Comparison of ENCODE assay signal across 11 mouse cellular contexts in the genomic region with DNA sequence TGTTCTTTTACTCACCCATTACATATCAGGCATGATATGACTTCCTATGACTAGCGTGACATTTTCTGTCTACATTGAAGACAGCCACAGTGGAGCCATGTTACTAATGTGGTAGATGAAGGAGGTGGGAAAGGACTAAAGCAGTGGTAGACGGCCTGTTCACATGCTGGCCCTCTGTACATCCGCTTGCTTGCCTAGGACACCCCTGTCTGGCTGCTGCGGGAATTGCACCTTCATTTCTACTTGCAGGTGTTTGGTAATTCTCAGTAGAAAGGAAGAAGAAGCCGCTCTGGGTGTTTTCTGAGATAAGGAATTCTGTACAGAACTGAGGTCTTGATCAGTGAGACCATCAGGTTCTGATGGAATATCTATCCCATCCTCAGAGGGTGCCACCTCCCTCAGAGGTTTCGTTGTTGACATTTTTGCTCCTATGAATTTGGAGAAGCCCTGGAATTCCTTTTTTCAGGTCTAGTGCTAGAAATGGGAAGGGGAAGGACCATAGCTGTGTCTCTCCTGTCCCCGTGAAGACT. TPM values are rescaled to one million over a fixed set of nuclear protein-coding genes. Genes with fewer than 3 reads are reported as not detected.
A peak's percentile ranks its signal among the peaks of the same experiment; 100 is the strongest.
DNase-seq lines count a peak whose midpoint lies in the region; ATAC-seq and TF ChIP-seq lines count a peak whose summit lies in the region.
"Had no signal": no experiment of that assay in that cellular context is flagged by ENCODE, and none has a peak within 500 bp of the region (broad histone marks: within the 10 kb centered on the region; RNA-seq: fewer than 3 reads in every experiment).

No protein-coding gene starts in this region.

- intact Hi-C loops in heart, postnatal 36 days (cut with DNase I): loop anchor here (5.0 kb wide), 1 partner anchor 148 kb away; no protein-coding TSS in a partner anchor

- no peaks in the 10 kb centered on the region for H3K36me3 ChIP-seq in midbrain, postnatal 0 days (ENCODE audit: insufficient read depth, low read length)
- no peaks in the 10 kb centered on the region for H3K36me3 ChIP-seq in midbrain, embryonic 13.5 days
- H3K36me3 ChIP-seq: midbrain, embryonic 12.5 days had no signal

- 87% methylated on average over 7 of the region's 7 CpGs for WGBS in midbrain, postnatal 0 days
- WGBS in midbrain, embryonic 13.5 days: 88% methylated on average over 7 of the region's 7 CpGs

- H3K9ac ChIP-seq in midbrain, postnatal 0 days (replicated peaks; ENCODE audit: low read length, poor library complexity, severe bottlenecking): no peak overlapping the region
- H3K9ac ChIP-seq in midbrain, embryonic 13.5 days (replicated peaks): no peak overlapping the region
- H3K9ac ChIP-seq: midbrain, embryonic 12.5 days had no signal

- no peaks in the 10 kb centered on the region for H3K4me1 ChIP-seq in midbrain, postnatal 0 days (ENCODE audit: insufficient read depth, low read length)
- H3K4me1 ChIP-seq in midbrain, embryonic 13.5 days (replicated peaks): no peaks in the 10 kb centered on the region
- H3K4me1 ChIP-seq: midbrain, embryonic 12.5 days had no signal

- H3K9me3 ChIP-seq in midbrain, postnatal 0 days (ENCODE audit: low read length): no peaks in the 10 kb centered on the region
- H3K9me3 ChIP-seq in midbrain, embryonic 13.5 days: no peaks in the 10 kb centered on the region
- H3K9me3 ChIP-seq: midbrain, embryonic 12.5 days had no signal

- ATAC-seq in midbrain, postnatal 0 days (ENCODE audit: low FRiP score): no peak
- ATAC-seq in midbrain, embryonic 13.5 days: no peak

- H3K4me3 ChIP-seq in midbrain, postnatal 0 days (ENCODE audit: low read depth, low read length): no peak overlapping the region
- no peak overlapping the region for H3K4me3 ChIP-seq in midbrain, embryonic 13.5 days (replicated peaks)
- H3K4me3 ChIP-seq: midbrain, embryonic 12.5 days had no signal

- H3K27ac ChIP-seq in midbrain, postnatal 0 days (ENCODE audit: low read depth, low read length): no peak overlapping the region
- no peak overlapping the region for H3K27ac ChIP-seq in midbrain, embryonic 13.5 days
- H3K27ac ChIP-seq: midbrain, embryonic 12.5 days had no signal

- H3K27me3 ChIP-seq in midbrain, postnatal 0 days (ENCODE audit: insufficient read depth, low read length): no peaks in the 10 kb centered on the region
- H3K27me3 ChIP-seq in midbrain, embryonic 13.5 days: no peaks in the 10 kb centered on the region
- H3K27me3 ChIP-seq: midbrain, embryonic 12.5 days had no signal

- no peak overlapping the region for H3K4me2 ChIP-seq in midbrain, postnatal 0 days (ENCODE audit: low read depth, low read length, poor library complexity, severe bottlenecking)
- no peak overlapping the region for H3K4me2 ChIP-seq in midbrain, embryonic 13.5 days (replicated peaks)
- H3K4me2 ChIP-seq: midbrain, embryonic 12.5 days had no signal

- TF ChIP-seq CTCF in midbrain, postnatal 0 days (IDR thresholded peaks at IDR 0.05): peak; percentile 45

- peak; percentile 65 for DNase-seq in adrenal gland, postnatal 10 days
- no peak for DNase-seq in adrenal gland, postnatal 4 days (ENCODE audit: low spot score in 2 of 2)
- DNase-seq in midbrain, postnatal 0 days (ENCODE audit: low spot score): no peak
- peak; percentile 46 for DNase-seq in lung, postnatal 14 days
- no peak for DNase-seq in cerebellum, postnatal 10 days
- no peak for DNase-seq in layer of hippocampus, postnatal 10 days (ENCODE audit: low spot score in 2 of 2)
- no peak for DNase-seq in heart, postnatal 36 days
- DNase-seq: cerebellum, postnatal 14 days; right cerebral cortex, postnatal 4 days had no signal

RNA-seq across cellular contexts. Expression of gene Epb41l2, which starts 55.7 kb away (rescaled TPM):
- 100 to 1,000 TPM in 1 of 2 experiments, 10 to 100 TPM in 1; 95.8 to 111 TPM for total RNA-seq in adrenal gland, postnatal 10 days (2021)
- 100 to 1,000 TPM in 1 of 2 experiments, 10 to 100 TPM in 1; 99.1 to 109 TPM for total RNA-seq in adrenal gland, postnatal 4 days (2021)
- total RNA-seq in midbrain, postnatal 0 days (2014; rRNA removed): 51.7 and 58.9 TPM in 2 replicates
- 21.8 and 22.0 TPM in 2 replicates for polyA plus RNA-seq in midbrain, postnatal 0 days (2015; fragmentation: Nextera tagmentation; extraction: Ambion mirVana)
- 21.7 and 25.6 TPM in 2 replicates for polyA plus RNA-seq in midbrain, embryonic 13.5 days (2015; fragmentation: Nextera tagmentation; extraction: Ambion mirVana)
- 100 to 1,000 TPM; 145 to 153 TPM for total RNA-seq in layer of hippocampus, postnatal 10 days (2021)
- total RNA-seq in heart, postnatal 36 days (2021): 10 to 100 TPM; 42.0 to 55.8 TPM

Comparison
In these comparisons a context has a peak if more than half of its experiments do, and no peak if none do; other contexts are left out.
1. DNase-seq: peak in adrenal gland, postnatal 10 days (single experiment) and lung, postnatal 14 days (single experiment); none in adrenal gland, postnatal 4 days (0 of 2), midbrain, postnatal 0 days (single experiment), cerebellum, postnatal 10 days (0 of 2), layer of hippocampus, postnatal 10 days (0 of 2) and heart, postnatal 36 days (0 of 2).